Mouse (Mus musculus) liver, adult (tissue): ENCODE measurements around the gene Ankrd33b.

Source experiments
- GATA4 ChIP-seq: IDR thresholded peaks from 2 replicates; pipeline ENCODE4 v1.6.1; 2014; ENCODE audit warnings: mild to moderate bottlenecking, low read length; ENCODE audit not compliant: insufficient replicate concordance

The Ankrd33b gene

GRCm38 (mm10) chr15:31305181-31305580 is 62.3 kb downstream of the Ankrd33b start:
- no peak for TF ChIP-seq GATA4

GRCm38 (mm10) chr15:31304302-31304701 is 63.2 kb downstream of the Ankrd33b start:
- no peak for TF ChIP-seq GATA4

GRCm38 (mm10) chr15:31302293-31302990 is 65.1 kb downstream of the Ankrd33b start:
- TF ChIP-seq GATA4, result no peak

GRCm38 (mm10) chr15:31299258-31299917 is 68.1 kb downstream of the Ankrd33b start:
- no peak for TF ChIP-seq GATA4

- no peak for TF ChIP-seq GATA4
These were observed 69.8 kb downstream of the Ankrd33b start for GRCm38 (mm10) chr15:31297777-31298137.

GRCm38 (mm10) chr15:31296882-31297776 is 70.4 kb downstream of the Ankrd33b start:
- no peak for TF ChIP-seq GATA4

GRCm38 (mm10) chr15:31294311-31294710 is 73.2 kb downstream of the Ankrd33b start:
- no peak for TF ChIP-seq GATA4

- TF ChIP-seq GATA4, result no peak
These were observed 74.9 kb downstream of the Ankrd33b start for GRCm38 (mm10) chr15:31292627-31293026.

GRCm38 (mm10) chr15:31285695-31286094 is 81.8 kb downstream of the Ankrd33b start:
- no peak for TF ChIP-seq GATA4

GRCm38 (mm10) chr15:31284922-31285631 is 82.4 kb downstream of the Ankrd33b start:
- no peak for TF ChIP-seq GATA4

GRCm38 (mm10) chr15:31284142-31284541 is 83.4 kb downstream of the Ankrd33b start:
- TF ChIP-seq GATA4, result no peak

GRCm38 (mm10) chr15:31282353-31282752 is 85.2 kb downstream of the Ankrd33b start:
- no peak for TF ChIP-seq GATA4

GRCm38 (mm10) chr15:31281830-31282229 is 85.7 kb downstream of the Ankrd33b start:
- TF ChIP-seq GATA4, result no peak

- no peak for TF ChIP-seq GATA4
These were observed 86.8 kb downstream of the Ankrd33b start for GRCm38 (mm10) chr15:31280683-31281082.

GRCm38 (mm10) chr15:31280059-31280458 is 87.5 kb downstream of the Ankrd33b start:
- TF ChIP-seq GATA4, result no peak
